Mouse (Mus musculus): ENCODE results near the gene Vmn2r28.
"Not testable (repeated sequence)": the region's sequence is repeated elsewhere in the genome, so short reads cannot be mapped to it uniquely, and the experiment has no call there.

Gene Vmn2r28

DNA sequence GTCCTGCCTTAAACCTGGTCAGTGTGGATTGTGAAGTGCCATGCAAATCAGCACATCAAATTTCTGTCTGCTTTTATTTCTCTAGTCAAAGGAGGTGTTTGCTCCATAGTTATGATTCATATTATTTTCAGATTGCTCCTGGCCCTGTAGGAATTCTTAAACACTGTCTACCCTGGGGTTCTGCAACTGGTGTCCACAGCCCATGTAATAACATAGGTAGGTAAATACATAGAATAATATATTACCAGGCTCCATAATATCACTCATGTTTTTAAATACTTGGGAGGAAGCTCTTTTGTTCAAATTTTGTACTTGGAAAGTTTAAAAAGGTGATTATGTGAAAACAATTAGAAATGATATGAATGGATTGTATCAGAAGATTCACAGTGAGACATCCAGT is at the start of gene Vmn2r28:
Gene Vmn2r28 (minus strand): TSS at position 101 of the 400 bp plus-strand sequence.
- DNase-seq (ENCODE audit: low spot score in 2 of 2): not testable (repeated sequence)

DNA sequence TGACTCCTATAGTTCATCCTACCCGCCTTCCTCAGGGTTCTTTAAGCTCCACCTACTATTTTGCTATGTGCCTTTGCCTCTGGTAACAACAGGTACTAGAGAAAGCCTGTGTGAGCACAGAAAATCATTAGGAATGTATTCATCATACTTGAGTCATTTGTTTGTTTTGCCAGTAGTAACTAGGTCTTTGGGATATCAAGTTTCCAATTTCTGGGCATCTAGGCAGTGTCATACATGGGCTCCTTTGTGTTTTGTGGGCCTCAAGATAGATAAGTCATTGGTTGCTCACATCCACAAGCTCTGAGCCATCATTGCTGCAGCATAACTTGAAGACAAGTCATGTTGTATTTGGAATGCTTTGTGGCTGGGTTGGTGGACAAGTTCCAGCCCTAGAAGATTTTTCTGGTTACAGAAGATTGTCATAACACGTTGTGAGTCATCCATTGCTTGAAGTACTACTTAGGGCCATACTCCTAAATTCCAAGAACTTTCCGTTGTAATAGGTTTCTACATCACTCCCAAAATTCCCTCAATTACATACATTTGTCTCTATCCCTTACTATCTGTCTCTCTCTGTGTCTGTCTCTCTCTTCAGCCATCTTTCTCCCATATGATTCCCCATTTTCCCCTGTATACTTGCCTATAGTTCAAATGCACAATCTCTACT is 47.1 kb upstream of the Vmn2r28 start:
- not testable (repeated sequence) for DNase-seq (ENCODE audit: low spot score in 2 of 2)

DNA sequence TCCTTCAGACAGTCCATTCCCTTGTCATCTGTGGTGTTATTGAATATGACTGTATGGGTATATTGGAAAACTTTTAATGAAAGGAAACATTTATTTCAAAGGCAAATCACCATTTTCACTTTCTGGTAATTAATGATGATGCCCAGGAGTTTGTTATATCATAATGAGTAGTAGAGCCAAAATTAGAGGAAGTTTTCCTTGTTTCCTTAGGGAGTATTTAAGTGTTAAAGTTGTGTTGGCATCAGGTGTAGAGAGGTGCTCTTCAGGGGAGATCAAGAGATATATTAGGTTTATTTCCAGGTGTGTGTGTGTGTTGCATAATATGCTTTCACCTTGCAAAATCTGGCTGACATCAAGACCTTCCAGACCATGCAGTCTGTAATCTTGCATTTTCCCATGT is 37.1 kb downstream of the Vmn2r28 start, which contains the start of gene Vmn1r59:
Gene Vmn1r59 (minus strand): TSS at position 101 of the 400 bp plus-strand sequence.
- DNase-seq (ENCODE audit: low spot score in 2 of 2): no peak

DNA sequence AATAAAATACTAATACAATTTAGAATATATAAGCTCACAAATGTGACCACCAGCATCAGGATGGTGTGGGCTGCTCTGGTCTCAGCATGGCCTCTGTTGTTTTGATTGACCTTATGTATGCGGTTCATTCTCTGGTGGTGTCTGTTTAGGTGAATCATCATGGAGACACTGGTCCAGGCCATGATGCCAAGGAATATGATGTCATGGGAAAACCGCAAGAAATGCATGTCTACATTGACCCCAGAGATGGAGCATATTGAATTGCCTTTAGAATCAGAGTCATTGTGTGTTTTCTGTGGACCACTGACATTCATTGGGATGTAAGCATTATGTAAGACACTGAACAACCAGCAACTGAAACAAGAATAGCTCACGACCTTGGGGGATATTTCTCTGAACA is 39.7 kb downstream of the Vmn2r28 start:
- not testable (repeated sequence) for DNase-seq (ENCODE audit: low spot score in 2 of 2)

GRCm38 (mm10) chr7:5448627-5449026 is 45.1 kb downstream of the Vmn2r28 start:
- DNase-seq (ENCODE audit: low spot score in 2 of 2): no peak

Measured in natural killer cell, adult 2 months (primary cell).